Mouse (Mus musculus) limb, embryonic 13.5 days (tissue): ENCODE data around the gene Slc17a7. TPM values are rescaled to one million over a fixed set of nuclear protein-coding genes. Genes with fewer than 3 reads are reported as not detected.

Source experiments
- ATAC-seq: fragments of 200-750 bp; cut with Nextera tagmentation; 2 replicates; pipeline ENCODE4 v1.8.0; 2017; ENCODE audit warnings: low read depth, moderate number of reproducible peaks, moderate TSS enrichment; ENCODE audit not compliant: low FRiP score
- H3K27ac ChIP-seq: fragments of 300-500 bp; sonication (generic); 2 replicates; pipeline ENCODE4 v1.5.1; 2015; ENCODE audit warnings: inconsistent platforms, mild to moderate bottlenecking, moderate library complexity
- H3K27me3 ChIP-seq: fragments of 300-500 bp; sonication (generic); 2 replicates; pipeline ENCODE4 v1.6.1; 2015; ENCODE audit warnings: mild to moderate bottlenecking, inconsistent platforms
- H3K36me3 ChIP-seq: fragments of 300-500 bp; sonication (generic); 2 replicates; pipeline ENCODE4 v1.6.1; 2015; ENCODE audit warnings: inconsistent platforms, mild to moderate bottlenecking, moderate library complexity
- H3K4me1 ChIP-seq: fragments of 300-500 bp; sonication (generic); 2 replicates; pipeline ENCODE4 v1.6.1; 2015; ENCODE audit warnings: inconsistent platforms
- H3K4me2 ChIP-seq: fragments of 300-500 bp; sonication (generic); replicated peaks from 2 replicates; pipeline ENCODE4 v1.6.1; 2015; ENCODE audit warnings: inconsistent platforms, mild to moderate bottlenecking, moderate library complexity
- H3K4me3 ChIP-seq: fragments of 300-500 bp; sonication (generic); 2 replicates; pipeline ENCODE4 v1.5.1; 2015; ENCODE audit warnings: moderate library complexity, mild to moderate bottlenecking, inconsistent platforms
- H3K9ac ChIP-seq: fragments of 300-500 bp; sonication (generic); 2 replicates; pipeline ENCODE4 v1.6.1; 2015; ENCODE audit warnings: mild to moderate bottlenecking, inconsistent platforms
- H3K9me3 ChIP-seq: fragments of 300-500 bp; sonication (generic); 2 replicates; pipeline ENCODE4 v1.6.1; 2016; ENCODE audit warnings: inconsistent platforms
- WGBS: fragments of 180-500 bp; shearing (Covaris S2); methylation state at CpG from one replicate; pipeline ENCODE4 v1.1.7; 2015; 5-methylcytosine and 5-hydroxymethylcytosine counted together
- polyA plus RNA-seq: library from polyadenylated mRNA; unstranded; fragments of >200 nt; fragmentation: Nextera tagmentation; extraction: Ambion mirVana; gene quantifications from 2 replicates; pipeline ENCODE4 v1.2.1, GENCODE M21; 2015

Slc17a7 gene
- polyA plus RNA-seq, 1 experiment from 2014 or later = 0.19 TPM

GRCm38 (mm10) chr7:45183672-45184071, 19.9 kb downstream of the Slc17a7 start:
- WGBS = 62% methylated on average over 7 of the region's 7 CpGs
- no peak overlapping the region for H3K9ac ChIP-seq
- ATAC-seq = no peak
- peaks cover 16% of the 10 kb centered on the region for H3K4me1 ChIP-seq
- H3K4me2 ChIP-seq = no peak overlapping the region
- H3K36me3 ChIP-seq = no peaks in the 10 kb centered on the region
- H3K27ac ChIP-seq = no peak overlapping the region
- no peak overlapping the region for H3K4me3 ChIP-seq
- H3K27me3 ChIP-seq = peaks cover 87% of the 10 kb centered on the region
- no peaks in the 10 kb centered on the region for H3K9me3 ChIP-seq

GRCm38 (mm10) chr7:45185921-45186320, 22.2 kb downstream of the Slc17a7 start:
- no peak for ATAC-seq
- Histone ChIP-seq H3K4me2 (no peak overlapping the region), H3K36me3 (no peaks in the 10 kb centered on the region), H3K27ac (no peak overlapping the region), H3K9me3 (no peaks in the 10 kb centered on the region), H3K4me1 (peaks cover 14% of the 10 kb centered on the region), H3K9ac (peak overlapping the region; percentile 5; the same call in 1 of the 2 replicates), H3K27me3 (peaks cover 82% of the 10 kb centered on the region), H3K4me3 (no peak overlapping the region)
- WGBS = 50% methylated on average over 7 of the region's 7 CpGs

- H3K27me3 ChIP-seq = peaks cover 49% of the 10 kb centered on the region
- no peak overlapping the region for H3K27ac ChIP-seq
- H3K4me2 ChIP-seq = no peak overlapping the region
- 0 out of 2 replicates have a peak overlapping the region, but pooled peaks have one; percentile 13 for H3K9ac ChIP-seq
- no peaks in the 10 kb centered on the region for H3K9me3 ChIP-seq
- no peak for ATAC-seq
- H3K36me3 ChIP-seq = no peaks in the 10 kb centered on the region
- 50% methylated on average over 16 of the region's 16 CpGs for WGBS
- H3K4me3 ChIP-seq = no peak overlapping the region
- peaks cover 16% of the 10 kb centered on the region for H3K4me1 ChIP-seq
Measured at GRCm38 (mm10) chr7:45189600-45189999, 25.9 kb downstream of the Slc17a7 start.

GRCm38 (mm10) chr7:45190186-45190585, 26.4 kb downstream of the Slc17a7 start:
- Histone ChIP-seq H3K4me2 (no peak overlapping the region), H3K4me1 (peaks cover 16% of the 10 kb centered on the region), H3K9me3 (no peaks in the 10 kb centered on the region), H3K36me3 (no peaks in the 10 kb centered on the region), H3K27ac (no peak overlapping the region), H3K4me3 (no peak overlapping the region), H3K27me3 (peaks cover 44% of the 10 kb centered on the region), H3K9ac (no peak overlapping the region)
- 87% methylated on average over 6 of the region's 6 CpGs for WGBS
- ATAC-seq = no peak

GRCm38 (mm10) chr7:45191161-45191560, 27.4 kb downstream of the Slc17a7 start:
- H3K36me3 ChIP-seq = no peaks in the 10 kb centered on the region
- H3K4me2 ChIP-seq = no peak overlapping the region
- WGBS = 66% methylated on average over 2 of the region's 2 CpGs
- H3K9ac ChIP-seq = no peak overlapping the region
- H3K4me3 ChIP-seq = no peak overlapping the region
- ATAC-seq = no peak
- no peak overlapping the region for H3K27ac ChIP-seq
- H3K27me3 ChIP-seq = peaks cover 41% of the 10 kb centered on the region
- no peaks in the 10 kb centered on the region for H3K9me3 ChIP-seq
- H3K4me1 ChIP-seq = peaks cover 15% of the 10 kb centered on the region

- peaks cover 13% of the 10 kb centered on the region for H3K4me1 ChIP-seq
- H3K9ac ChIP-seq = 0 out of 2 replicates have a peak overlapping the region, but pooled peaks have one; percentile 19
- no peaks in the 10 kb centered on the region for H3K9me3 ChIP-seq
- peak overlapping the region; percentile 67 for H3K27ac ChIP-seq
- H3K4me2 ChIP-seq = 0 out of 2 replicates have a peak overlapping the region, but pooled peaks have one; percentile 14
- no peak overlapping the region for H3K4me3 ChIP-seq
- WGBS = 6% methylated on average over 8 of the region's 8 CpGs
- H3K36me3 ChIP-seq = no peaks in the 10 kb centered on the region
- peaks cover 35% of the 10 kb centered on the region for H3K27me3 ChIP-seq
- ATAC-seq = peak; percentile 87
Measured at GRCm38 (mm10) chr7:45191803-45192363, 28.1 kb downstream of the Slc17a7 start.

- Histone ChIP-seq H3K4me2 (no peak overlapping the region), H3K4me1 (peaks cover 13% of the 10 kb centered on the region), H3K27me3 (peaks cover 37% of the 10 kb centered on the region), H3K9me3 (no peaks in the 10 kb centered on the region), H3K36me3 (no peaks in the 10 kb centered on the region), H3K9ac (0 out of 2 replicates have a peak overlapping the region, but pooled peaks have one; percentile 19), H3K27ac (no peak overlapping the region), H3K4me3 (no peak overlapping the region)
- WGBS = 85% methylated on average over 7 of the region's 7 CpGs
- no peak for ATAC-seq
Measured at GRCm38 (mm10) chr7:45192585-45193310, 29.0 kb downstream of the Slc17a7 start.

- no peak for ATAC-seq
- Histone ChIP-seq H3K9ac (no peak overlapping the region; the same call in 1 of the 2 replicates), H3K4me3 (no peak overlapping the region), H3K27ac (no peak overlapping the region), H3K9me3 (no peaks in the 10 kb centered on the region), H3K27me3 (peaks cover 33% of the 10 kb centered on the region), H3K36me3 (no peaks in the 10 kb centered on the region), H3K4me2 (no peak overlapping the region), H3K4me1 (peaks cover 13% of the 10 kb centered on the region)
- 63% methylated on average over 5 of the region's 5 CpGs for WGBS
Measured at GRCm38 (mm10) chr7:45193406-45193805, 29.7 kb downstream of the Slc17a7 start.

- peaks cover 13% of the 10 kb centered on the region for H3K4me1 ChIP-seq
- H3K27ac ChIP-seq = no peak overlapping the region
- no peaks in the 10 kb centered on the region for H3K9me3 ChIP-seq
- peaks cover 26% of the 10 kb centered on the region for H3K27me3 ChIP-seq
- H3K36me3 ChIP-seq = no peaks in the 10 kb centered on the region
- H3K4me2 ChIP-seq = no peak overlapping the region
- WGBS = 69% methylated on average over 17 of the region's 17 CpGs
- peak overlapping the region; percentile 19; the same call in 1 of the 2 replicates for H3K9ac ChIP-seq
- no peak overlapping the region for H3K4me3 ChIP-seq
- no peak for ATAC-seq
Measured at GRCm38 (mm10) chr7:45193871-45194785, 30.4 kb downstream of the Slc17a7 start.

- WGBS = 53% methylated on average over 13 of the region's 13 CpGs
- H3K4me2 ChIP-seq = no peak overlapping the region
- no peak overlapping the region for H3K27ac ChIP-seq
- peaks cover 13% of the 10 kb centered on the region for H3K4me1 ChIP-seq
- no peak overlapping the region for H3K4me3 ChIP-seq
- ATAC-seq = no peak
- no peak overlapping the region for H3K9ac ChIP-seq
- peaks cover 17% of the 10 kb centered on the region; the same call in 1 of the 2 replicates for H3K27me3 ChIP-seq
- H3K9me3 ChIP-seq = no peaks in the 10 kb centered on the region
- no peaks in the 10 kb centered on the region for H3K36me3 ChIP-seq
Measured at GRCm38 (mm10) chr7:45195341-45196175, 31.8 kb downstream of the Slc17a7 start.

- no peak overlapping the region for H3K9ac ChIP-seq
- WGBS = 87% methylated on average over 4 of the region's 4 CpGs
Measured at GRCm38 (mm10) chr7:45196176-45196535, 32.4 kb downstream of the Slc17a7 start.

More at GRCm38 (mm10) chr7:45196176-45196535, 32.4 kb downstream of the Slc17a7 start:
- Histone ChIP-seq H3K9me3 (no peaks in the 10 kb centered on the region), H3K27ac (no peak overlapping the region), H3K4me1 (peaks cover 12% of the 10 kb centered on the region), H3K4me2 (no peak overlapping the region), H3K36me3 (no peaks in the 10 kb centered on the region), H3K4me3 (no peak overlapping the region), H3K27me3 (peaks cover 17% of the 10 kb centered on the region; the same call in 1 of the 2 replicates)
- no peak for ATAC-seq
